Mouse (Mus musculus) brain, embryonic 14.5 days (tissue): ENCODE data around the gene Fbxo9.

Experiments
- CTCF ChIP-seq: fragments of 200-500 bp; IDR thresholded peaks from 2 replicates; pipeline ENCODE4 v1.5.1; 2012; ENCODE audit warnings: inconsistent platforms, mild to moderate bottlenecking, moderate library complexity, borderline replicate concordance; ENCODE audit not compliant: insufficient read depth, insufficient read length; ENCODE audit errors: extremely low read depth
- POLR2A ChIP-seq: fragments of 200-500 bp; IDR thresholded peaks from 2 replicates; pipeline ENCODE4 v1.6.1; 2012; ENCODE audit warnings: mild to moderate bottlenecking, inconsistent platforms, borderline replicate concordance; ENCODE audit not compliant: poor library complexity, insufficient read depth, insufficient read length, severe bottlenecking; ENCODE audit errors: extremely low read depth

DNA sequence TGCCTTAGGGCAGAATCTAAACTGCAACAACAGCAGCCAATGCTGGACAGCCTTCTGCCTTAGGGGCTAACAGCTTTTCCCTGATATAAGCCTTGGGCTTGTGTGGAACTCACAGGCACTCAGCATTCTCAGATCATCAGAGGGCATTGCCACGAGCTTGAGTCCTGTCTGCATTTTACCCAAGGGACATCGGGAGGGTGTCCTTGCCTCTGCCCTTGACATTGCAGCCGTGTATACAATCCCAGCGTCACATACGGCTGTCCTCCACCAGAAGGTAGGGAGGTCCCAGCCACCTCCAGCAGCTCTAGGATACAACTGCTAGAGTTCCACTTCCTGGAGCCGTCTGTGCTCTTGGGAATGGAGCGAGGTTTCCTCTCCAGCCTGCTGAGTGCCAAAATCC lies 19.9 kb downstream of the Fbxo9 start:
- TF ChIP-seq CTCF (no peak), POLR2A (no peak)
